Mouse (Mus musculus): ENCODE measurements around the gene Ston1. TPM values are rescaled to one million over a fixed set of nuclear protein-coding genes. Genes with fewer than 3 reads are reported as not detected.

Gene Ston1
- polyA plus RNA-seq, 1 experiment from 2014 or later = 9.1 TPM

DNA sequence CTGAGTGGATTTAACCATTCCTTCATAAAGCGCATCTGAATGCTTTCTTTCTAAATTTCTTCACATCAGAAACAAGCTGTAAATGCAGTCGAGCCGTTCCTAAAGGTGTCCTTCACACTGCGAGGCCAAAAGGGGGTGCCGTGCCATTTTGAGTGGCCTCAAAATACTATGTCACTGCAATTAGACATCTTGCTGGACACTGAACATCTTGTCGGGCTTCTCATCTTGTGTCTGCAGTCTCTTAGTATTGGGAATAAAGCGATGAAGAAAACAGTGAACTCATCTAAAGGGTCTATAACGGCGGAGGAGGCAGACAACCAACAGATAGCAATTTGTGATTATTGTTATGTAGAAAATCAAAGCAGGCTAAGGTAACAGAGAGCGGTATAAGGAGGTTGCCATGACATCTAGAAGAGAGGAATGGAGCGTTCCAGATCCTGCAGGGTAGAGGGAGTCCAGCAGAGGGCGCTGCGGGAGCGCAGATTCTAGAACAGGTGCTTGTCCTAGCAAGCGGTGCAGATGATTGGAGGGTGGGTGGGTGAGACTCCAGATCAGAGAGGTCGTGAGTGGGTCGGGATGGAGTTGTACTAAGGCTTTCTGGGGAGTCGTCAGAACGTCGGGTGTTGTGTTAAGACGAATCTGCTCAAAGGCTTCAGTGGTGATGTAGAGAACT is 55.4 kb downstream of the Ston1 start:
- H3K9ac ChIP-seq (ENCODE audit: low read depth, low read length) = no peak overlapping the region
- no peaks in the 10 kb centered on the region for H3K9me3 ChIP-seq (ENCODE audit: control insufficient read depth, low read length)
- H3K4me1 ChIP-seq (ENCODE audit: control insufficient read depth, insufficient read depth, low read length) = 0 out of 2 replicates have a peak, but pooled peaks cover 3% of the 10 kb centered on the region
- DNase-seq (ENCODE audit: low spot score) (peak; percentile 70), ATAC-seq (ENCODE audit: low read depth) (peak; percentile 58; the same call in 1 of the 2 replicates)
- WGBS = 20% methylated on average over 21 of the region's 21 CpGs
- no peak overlapping the region for H3K4me2 ChIP-seq (ENCODE audit: low read depth, low read length)
- no peak overlapping the region for H3K27ac ChIP-seq (replicated peaks; ENCODE audit: low read depth, low read length)
- H3K27me3 ChIP-seq (replicated peaks; ENCODE audit: control insufficient read depth, insufficient read depth, low read length) = no peaks in the 10 kb centered on the region; the same call in 1 of the 2 replicates
- H3K36me3 ChIP-seq (ENCODE audit: control insufficient read depth, insufficient read depth, low read length) = peaks cover 10% of the 10 kb centered on the region
- no peak overlapping the region for H3K4me3 ChIP-seq (ENCODE audit: low read depth, low read length)

DNA sequence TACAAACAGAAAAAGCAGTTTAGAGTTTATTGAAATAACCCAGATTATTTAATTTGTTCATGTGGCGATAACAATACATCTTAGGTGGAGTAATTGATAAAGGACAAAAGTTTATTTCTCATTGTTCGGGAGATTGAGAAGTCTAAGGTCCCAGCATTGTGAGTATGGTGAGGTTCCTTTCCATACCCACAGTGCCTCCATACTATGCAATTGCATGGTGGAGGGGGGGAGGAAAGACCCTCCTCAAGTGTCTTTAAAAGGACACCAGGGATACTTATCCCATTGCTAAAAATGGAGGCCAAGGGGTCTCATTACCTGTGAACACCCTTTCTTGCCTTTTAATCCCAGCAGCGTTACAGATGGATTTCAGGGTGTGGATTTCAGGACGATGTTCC is 55.9 kb downstream of the Ston1 start:
- WGBS = 81% methylated on average over 4 of the region's 4 CpGs
- Histone ChIP-seq H3K4me1 (ENCODE audit: control insufficient read depth, insufficient read depth, low read length) (0 out of 2 replicates have a peak, but pooled peaks cover 3% of the 10 kb centered on the region), H3K27me3 (replicated peaks; ENCODE audit: control insufficient read depth, insufficient read depth, low read length) (no peaks in the 10 kb centered on the region; the same call in 1 of the 2 replicates), H3K4me3 (ENCODE audit: low read depth, low read length) (no peak overlapping the region), H3K27ac (replicated peaks; ENCODE audit: low read depth, low read length) (no peak overlapping the region), H3K9ac (ENCODE audit: low read depth, low read length) (no peak overlapping the region), H3K4me2 (ENCODE audit: low read depth, low read length) (no peak overlapping the region), H3K36me3 (ENCODE audit: control insufficient read depth, insufficient read depth, low read length) (peaks cover 5% of the 10 kb centered on the region), H3K9me3 (ENCODE audit: control insufficient read depth, low read length) (no peaks in the 10 kb centered on the region)
- DNase-seq (ENCODE audit: low spot score) (no peak), ATAC-seq (ENCODE audit: low read depth) (peak; percentile 53; the same call in 1 of the 2 replicates)

DNA sequence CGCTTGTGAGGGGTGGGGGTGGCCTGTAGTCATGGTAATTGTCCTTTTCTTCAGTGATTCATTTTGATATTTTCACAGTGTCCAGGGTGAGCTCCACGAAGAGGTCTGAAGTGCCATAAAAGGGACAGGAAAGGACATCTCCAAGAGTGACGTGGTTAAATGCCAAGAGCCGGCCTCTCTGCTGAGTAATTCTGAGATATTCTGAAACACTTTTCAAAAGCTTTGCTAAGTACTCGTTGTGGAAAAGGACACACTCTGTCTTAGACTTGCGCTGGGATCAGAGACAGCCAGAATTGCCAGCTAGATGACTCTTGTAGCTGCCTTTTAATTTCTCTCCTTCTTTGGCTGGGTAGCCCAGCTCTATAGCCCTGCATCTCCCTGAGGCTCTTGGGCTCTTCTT is 61.0 kb downstream of the Ston1 start:
- Histone ChIP-seq H3K27ac (replicated peaks; ENCODE audit: low read depth, low read length) (no peak overlapping the region), H3K4me3 (ENCODE audit: low read depth, low read length) (no peak overlapping the region), H3K36me3 (ENCODE audit: control insufficient read depth, insufficient read depth, low read length) (no peaks in the 10 kb centered on the region), H3K9ac (ENCODE audit: low read depth, low read length) (no peak overlapping the region), H3K4me2 (ENCODE audit: low read depth, low read length) (no peak overlapping the region), H3K27me3 (replicated peaks; ENCODE audit: control insufficient read depth, insufficient read depth, low read length) (no peaks in the 10 kb centered on the region), H3K9me3 (ENCODE audit: control insufficient read depth, low read length) (no peaks in the 10 kb centered on the region), H3K4me1 (ENCODE audit: control insufficient read depth, insufficient read depth, low read length) (no peaks in the 10 kb centered on the region)
- 80% methylated on average over 6 of the region's 6 CpGs for WGBS
- no peak for ATAC-seq (ENCODE audit: low read depth)
- no peak for DNase-seq (ENCODE audit: low spot score)

DNA sequence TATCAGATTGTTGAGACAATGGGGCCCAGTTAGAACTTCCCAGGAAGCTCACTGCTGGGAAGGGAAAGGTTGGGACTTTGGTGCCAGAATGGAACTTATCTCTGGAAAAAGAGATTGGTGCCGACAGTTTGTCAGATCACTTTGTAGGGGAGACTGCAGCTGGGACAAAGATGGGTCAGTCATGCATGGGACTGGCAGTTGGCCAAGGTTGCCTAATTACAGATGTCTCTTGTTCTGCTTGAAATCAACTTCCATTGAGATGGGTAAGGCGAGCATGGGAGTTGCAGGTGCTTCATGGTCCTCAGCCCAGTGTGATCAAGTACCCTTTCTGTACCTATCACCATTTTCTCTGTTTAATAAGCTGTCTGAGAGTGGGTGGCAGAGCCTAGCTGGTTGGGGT is 68.6 kb downstream of the Ston1 start:
- H3K27ac ChIP-seq (replicated peaks; ENCODE audit: low read depth, low read length) = no peak overlapping the region
- peaks cover 11% of the 10 kb centered on the region; the same call in 1 of the 2 replicates for H3K4me1 ChIP-seq (ENCODE audit: control insufficient read depth, insufficient read depth, low read length)
- no peaks in the 10 kb centered on the region for H3K9me3 ChIP-seq (ENCODE audit: control insufficient read depth, low read length)
- DNase-seq (ENCODE audit: low spot score) (peak; percentile 15), ATAC-seq (ENCODE audit: low read depth) (no peak)
- H3K36me3 ChIP-seq (ENCODE audit: control insufficient read depth, insufficient read depth, low read length) = no peaks in the 10 kb centered on the region
- peaks cover 4% of the 10 kb centered on the region; the same call in 1 of the 2 replicates for H3K27me3 ChIP-seq (replicated peaks; ENCODE audit: control insufficient read depth, insufficient read depth, low read length)
- H3K4me3 ChIP-seq (ENCODE audit: low read depth, low read length) = no peak overlapping the region
- WGBS = 67% methylated on average over 2 of the region's 2 CpGs
- no peak overlapping the region for H3K4me2 ChIP-seq (ENCODE audit: low read depth, low read length)
- H3K9ac ChIP-seq (ENCODE audit: low read depth, low read length) = no peak overlapping the region

DNA sequence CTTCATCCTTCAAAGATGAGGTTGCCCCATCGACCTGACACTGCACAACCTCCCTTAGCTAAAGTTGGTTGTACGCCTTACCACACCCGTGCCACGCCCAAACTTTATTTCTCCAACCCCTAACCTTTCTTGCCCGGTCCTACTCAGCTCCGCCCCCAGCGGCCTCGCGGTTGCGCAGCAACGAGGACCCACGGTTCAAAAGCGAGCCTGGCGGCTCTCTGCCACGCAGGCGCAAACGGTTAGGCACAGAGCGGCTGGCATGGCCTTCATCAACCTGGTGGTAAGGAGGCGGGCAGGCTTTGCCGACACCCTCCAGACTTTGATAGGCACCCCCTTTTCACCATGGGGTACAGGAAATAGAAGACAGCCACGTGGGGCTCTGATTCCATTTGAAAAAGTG is 71.0 kb downstream of the Ston1 start, which contains the start of gene Gtf2a1l:
Gene Gtf2a1l, plus strand, starts transcription at position 209 of the 400 bp plus-strand sequence.
- Histone ChIP-seq H3K9me3 (ENCODE audit: control insufficient read depth, low read length) (no peaks in the 10 kb centered on the region), H3K4me2 (ENCODE audit: low read depth, low read length) (peak within 1 kb of the TSS; percentile 46), H3K36me3 (ENCODE audit: control insufficient read depth, insufficient read depth, low read length) (no peaks in the 10 kb centered on the region), H3K27me3 (replicated peaks; ENCODE audit: control insufficient read depth, insufficient read depth, low read length) (peaks cover 4% of the 10 kb centered on the region; the same call in 1 of the 2 replicates), H3K9ac (ENCODE audit: low read depth, low read length) (no peak within 1 kb of the TSS), H3K27ac (replicated peaks; ENCODE audit: low read depth, low read length) (no peak within 1 kb of the TSS), H3K4me1 (ENCODE audit: control insufficient read depth, insufficient read depth, low read length) (peaks cover 12% of the 10 kb centered on the region; the same call in 1 of the 2 replicates), H3K4me3 (ENCODE audit: low read depth, low read length) (no peak within 1 kb of the TSS)
- ATAC-seq (ENCODE audit: low read depth) (peak; percentile 15; the same call in 1 of the 2 replicates), DNase-seq (ENCODE audit: low spot score) (peak; percentile 13)
- WGBS = 37% methylated on average over 21 of the region's 21 CpGs

DNA sequence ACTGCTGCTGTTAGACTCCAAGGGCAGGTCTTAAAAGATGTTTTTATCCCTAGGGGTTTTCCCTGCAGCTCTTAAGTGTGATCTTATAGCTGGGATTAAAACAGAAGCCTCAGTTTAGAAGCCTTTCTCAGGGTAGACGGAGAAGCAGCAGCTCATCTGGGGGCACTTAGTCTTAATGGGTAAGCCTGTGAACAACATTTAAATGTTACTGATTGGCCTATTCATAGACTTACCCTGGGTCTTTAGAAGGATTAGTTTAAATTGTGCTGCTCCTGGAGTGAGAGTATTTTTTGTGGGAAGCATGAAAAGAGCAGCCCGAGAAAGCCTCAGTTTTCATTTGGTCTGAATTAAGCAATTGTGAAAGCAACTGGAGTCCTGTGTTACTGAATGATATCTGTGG is 72.4 kb downstream of the Ston1 start:
- peak; percentile 9 for DNase-seq (ENCODE audit: low spot score)
- no peak overlapping the region for H3K4me3 ChIP-seq (ENCODE audit: low read depth, low read length)
- peaks cover 4% of the 10 kb centered on the region; the same call in 1 of the 2 replicates for H3K27me3 ChIP-seq (replicated peaks; ENCODE audit: control insufficient read depth, insufficient read depth, low read length)
- WGBS = 22% methylated on average over 2 of the region's 2 CpGs
- no peak overlapping the region for H3K4me2 ChIP-seq (ENCODE audit: low read depth, low read length)
- no peaks in the 10 kb centered on the region for H3K9me3 ChIP-seq (ENCODE audit: control insufficient read depth, low read length)
- H3K9ac ChIP-seq (ENCODE audit: low read depth, low read length) = no peak overlapping the region
- H3K4me1 ChIP-seq (ENCODE audit: control insufficient read depth, insufficient read depth, low read length) = peaks cover 12% of the 10 kb centered on the region; the same call in 1 of the 2 replicates
- H3K27ac ChIP-seq (replicated peaks; ENCODE audit: low read depth, low read length) = no peak overlapping the region
- no peak for ATAC-seq (ENCODE audit: low read depth)
- no peaks in the 10 kb centered on the region for H3K36me3 ChIP-seq (ENCODE audit: control insufficient read depth, insufficient read depth, low read length)

DNA sequence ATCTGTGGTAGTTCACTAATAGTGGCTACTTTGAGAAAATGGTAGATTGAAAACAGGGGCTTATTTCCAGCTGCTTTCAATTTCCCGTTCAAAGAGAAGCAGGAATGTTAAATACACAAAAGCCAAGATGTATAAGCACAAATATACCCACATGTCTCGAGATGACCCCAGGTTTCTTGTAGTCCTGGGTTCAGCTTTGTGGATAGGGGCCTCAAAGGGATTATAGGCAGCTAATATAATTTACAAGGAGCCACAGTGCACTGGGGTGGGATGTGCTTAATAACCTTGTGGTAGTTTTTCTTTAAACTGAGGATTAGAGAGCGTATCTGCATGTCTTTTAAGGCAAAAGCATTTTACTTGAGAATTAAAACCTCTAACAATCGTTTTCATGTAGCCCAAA is 73.3 kb downstream of the Ston1 start:
- WGBS = 14% methylated on average over 4 of the region's 4 CpGs
- Histone ChIP-seq H3K4me1 (ENCODE audit: control insufficient read depth, insufficient read depth, low read length) (peaks cover 12% of the 10 kb centered on the region; the same call in 1 of the 2 replicates), H3K27ac (replicated peaks; ENCODE audit: low read depth, low read length) (no peak overlapping the region), H3K27me3 (replicated peaks; ENCODE audit: control insufficient read depth, insufficient read depth, low read length) (peaks cover 4% of the 10 kb centered on the region; the same call in 1 of the 2 replicates), H3K9ac (ENCODE audit: low read depth, low read length) (no peak overlapping the region), H3K4me2 (ENCODE audit: low read depth, low read length) (no peak overlapping the region), H3K36me3 (ENCODE audit: control insufficient read depth, insufficient read depth, low read length) (no peaks in the 10 kb centered on the region), H3K4me3 (ENCODE audit: low read depth, low read length) (no peak overlapping the region), H3K9me3 (ENCODE audit: control insufficient read depth, low read length) (no peaks in the 10 kb centered on the region)
- ATAC-seq (ENCODE audit: low read depth) (no peak), DNase-seq (ENCODE audit: low spot score) (no peak)

DNA sequence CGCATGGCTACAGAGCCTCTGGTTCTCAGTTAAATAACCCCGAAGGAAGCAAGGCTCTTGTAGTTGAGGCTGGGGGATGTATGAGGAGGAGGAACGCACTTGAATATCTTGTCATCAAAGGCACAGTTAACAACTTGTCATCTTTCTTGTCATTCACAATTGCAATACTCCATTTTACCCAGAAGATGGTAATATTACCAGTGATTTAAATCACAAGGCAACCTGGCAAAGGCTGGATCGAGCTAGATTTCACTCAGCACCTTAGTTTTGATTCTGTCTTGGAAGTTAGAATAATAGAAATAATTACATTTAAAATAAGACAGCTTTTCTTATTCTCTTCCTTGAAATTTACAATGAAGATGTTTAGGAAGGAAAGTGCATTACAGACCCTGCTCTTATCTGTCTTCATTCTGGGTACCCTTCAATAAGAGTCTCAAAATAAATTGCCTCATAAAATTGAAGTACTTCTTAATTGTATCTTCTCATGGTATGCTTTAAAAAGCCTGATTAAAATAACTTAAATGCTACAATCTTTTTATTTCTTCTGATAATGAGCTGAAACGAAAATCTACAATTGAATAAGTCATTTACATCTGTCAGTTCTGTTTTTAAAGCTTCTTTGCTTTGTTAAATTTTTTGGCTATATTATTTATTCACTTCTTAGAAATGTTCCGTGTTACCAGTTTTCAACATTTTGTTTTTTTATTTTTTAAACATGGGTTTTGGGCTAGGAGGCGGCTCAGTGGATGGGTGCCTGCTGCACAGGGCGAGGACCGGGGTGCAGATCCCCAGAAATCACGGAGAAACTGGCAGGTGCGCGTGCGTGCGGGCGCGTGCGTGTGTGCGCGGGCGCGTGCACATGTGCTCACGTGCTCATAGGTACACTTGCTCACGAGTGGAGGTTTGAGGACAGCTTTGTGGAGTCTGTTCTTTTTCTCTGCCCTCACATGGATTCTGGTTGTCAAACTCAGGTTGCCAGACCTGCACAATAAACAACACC is 78.1 kb downstream of the Ston1 start:
- Histone ChIP-seq H3K9ac (ENCODE audit: low read depth, low read length) (no peak overlapping the region), H3K9me3 (ENCODE audit: control insufficient read depth, low read length) (no peaks in the 10 kb centered on the region), H3K4me3 (ENCODE audit: low read depth, low read length) (no peak overlapping the region), H3K4me1 (ENCODE audit: control insufficient read depth, insufficient read depth, low read length) (peaks cover 5% of the 10 kb centered on the region; the same call in 1 of the 2 replicates), H3K36me3 (ENCODE audit: control insufficient read depth, insufficient read depth, low read length) (no peaks in the 10 kb centered on the region), H3K27me3 (replicated peaks; ENCODE audit: control insufficient read depth, insufficient read depth, low read length) (no peaks in the 10 kb centered on the region), H3K4me2 (ENCODE audit: low read depth, low read length) (no peak overlapping the region), H3K27ac (replicated peaks; ENCODE audit: low read depth, low read length) (no peak overlapping the region)
- ATAC-seq (ENCODE audit: low read depth) (no peak), DNase-seq (ENCODE audit: low spot score) (no peak)
- 90% methylated on average over 23 of the region's 23 CpGs for WGBS

Data from embryonic facial prominence, embryonic 14.5 days (tissue).